Mouse (Mus musculus): ENCODE data around the gene Poglut1. TPM values are rescaled to one million over a fixed set of nuclear protein-coding genes. Genes with fewer than 3 reads are reported as not detected.

Poglut1 gene
- total RNA-seq (2022): 10 to 100 TPM; 10.7 to 12.3 (median 11.2) TPM

GRCm38 (mm10) chr16:38549479-38550396 lies at the start of gene Poglut1:
Gene Poglut1, minus strand, starts transcription at chr16:38550258.
- peak; percentile 68 for DNase-seq (ENCODE audit: low spot score)

GRCm38 (mm10) chr16:38598986-38599680 lies 49.1 kb upstream of the Poglut1 start:
- DNase-seq (ENCODE audit: low spot score): no peak

- no peak for DNase-seq (ENCODE audit: low spot score)
These were observed 46.6 kb upstream of the Poglut1 start for GRCm38 (mm10) chr16:38596651-38597050.

GRCm38 (mm10) chr16:38596099-38596498 lies 46.0 kb upstream of the Poglut1 start:
- DNase-seq (ENCODE audit: low spot score): no peak

DNA sequence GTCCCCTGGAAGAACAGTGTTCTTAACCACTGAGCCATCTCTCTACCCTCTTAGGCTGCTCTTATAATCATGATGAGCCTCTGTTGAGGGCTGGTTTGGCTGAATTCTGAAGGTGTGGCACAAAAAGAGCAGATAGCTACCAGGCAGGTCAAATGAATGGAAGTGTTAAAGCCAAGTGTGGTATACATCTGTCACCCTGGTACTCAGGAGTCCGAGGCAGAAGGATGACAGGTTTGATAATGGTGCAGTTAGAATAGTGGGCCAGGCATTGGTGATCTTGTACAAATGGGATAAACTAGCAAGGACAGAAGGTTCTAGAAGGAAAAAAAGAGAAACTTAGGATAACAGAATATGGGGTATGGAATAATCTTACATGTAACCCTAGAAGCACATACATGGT lies 44.4 kb upstream of the Poglut1 start:
- DNase-seq (ENCODE audit: low spot score): no peak

- no peak for DNase-seq (ENCODE audit: low spot score)
These were observed 42.9 kb upstream of the Poglut1 start for GRCm38 (mm10) chr16:38592946-38593345.

- DNase-seq (ENCODE audit: low spot score): peak; percentile 45
These were observed 42.1 kb upstream of the Poglut1 start for GRCm38 (mm10) chr16:38592026-38592678.

DNA sequence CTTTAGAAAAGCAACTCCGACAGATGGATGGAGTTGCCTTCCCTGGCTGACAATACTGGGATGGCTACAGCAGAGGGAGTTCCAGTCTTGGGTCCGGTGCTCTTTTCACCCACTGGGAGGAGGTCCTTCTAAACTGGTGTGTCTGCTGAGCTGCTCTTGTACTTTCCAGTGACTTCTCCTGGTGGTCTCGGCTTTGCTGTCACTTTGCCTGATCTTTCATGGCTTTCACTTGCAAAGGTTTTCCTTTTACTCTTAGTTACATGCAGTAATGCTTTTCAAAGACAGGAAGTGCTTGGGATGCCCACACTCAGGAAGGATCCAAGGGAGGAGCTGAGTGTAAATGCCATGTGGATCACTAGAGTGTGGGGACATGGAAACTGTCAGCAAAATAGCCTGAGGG lies 41.4 kb upstream of the Poglut1 start:
- no peak for DNase-seq (ENCODE audit: low spot score)

DNA sequence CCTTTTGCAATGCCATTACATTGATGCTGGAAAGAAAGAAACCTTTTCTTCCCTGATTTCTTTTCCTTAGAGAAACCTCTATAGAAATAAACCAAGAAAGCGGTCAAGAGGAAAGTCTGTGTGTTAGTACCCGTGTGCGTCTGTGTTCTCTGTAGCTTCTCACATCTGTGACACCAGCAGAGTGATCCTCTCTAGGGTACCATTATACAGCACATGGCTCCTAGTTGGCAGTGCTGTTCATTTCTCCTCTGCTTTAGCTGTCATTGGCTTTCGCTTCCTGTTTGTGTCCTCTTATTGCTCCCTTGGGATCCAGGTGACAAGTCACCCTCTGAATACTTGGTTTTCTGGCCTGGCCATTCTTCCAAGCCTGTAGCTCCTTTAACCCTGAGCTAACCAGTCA lies 37.5 kb upstream of the Poglut1 start:
- no peak for DNase-seq (ENCODE audit: low spot score)

DNA sequence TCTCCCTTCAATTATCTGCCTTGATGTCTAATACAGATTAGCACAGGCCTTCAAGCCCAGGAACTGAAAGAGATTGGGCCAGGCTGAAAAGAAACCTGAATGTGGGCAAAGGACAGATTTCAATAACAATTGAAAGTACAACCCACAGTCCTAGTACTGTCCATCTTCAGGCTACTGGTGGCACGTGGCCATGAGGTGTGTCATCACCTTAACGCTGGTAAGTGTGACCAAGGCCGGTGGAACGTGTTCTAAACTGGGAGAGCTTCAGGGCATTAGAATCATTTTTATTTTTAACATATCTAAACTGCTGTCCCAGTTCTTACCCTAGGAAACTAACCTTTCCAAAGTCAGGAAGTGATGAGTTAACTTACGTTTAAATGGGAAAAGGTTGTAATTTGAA lies 37.1 kb upstream of the Poglut1 start:
- DNase-seq (ENCODE audit: low spot score): no peak

- no peak for DNase-seq (ENCODE audit: low spot score)
These were observed 35.1 kb upstream of the Poglut1 start for GRCm38 (mm10) chr16:38585186-38585585.

GRCm38 (mm10) chr16:38584761-38585160 lies 34.7 kb upstream of the Poglut1 start:
- no peak for DNase-seq (ENCODE audit: low spot score)

DNA sequence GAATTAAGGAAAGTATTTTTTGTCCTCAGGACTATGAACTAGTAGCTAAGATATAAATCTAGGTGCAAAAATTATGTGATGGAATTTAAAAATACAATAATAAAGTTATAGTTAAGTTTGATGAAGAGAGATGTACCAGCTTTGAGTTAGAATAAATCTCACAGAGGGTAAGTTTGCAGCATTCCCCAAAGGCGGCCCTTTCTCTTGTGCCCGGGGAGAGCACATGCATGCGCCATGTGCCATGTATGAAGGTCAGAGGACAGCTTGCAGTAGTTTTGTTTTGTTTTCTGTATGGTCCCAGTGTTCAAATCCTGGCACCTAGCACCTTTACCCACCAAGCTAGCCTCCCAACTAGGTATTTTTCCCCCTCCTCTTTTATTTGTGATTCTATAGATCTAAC lies 21.4 kb upstream of the Poglut1 start:
- DNase-seq (ENCODE audit: low spot score): no peak

DNA sequence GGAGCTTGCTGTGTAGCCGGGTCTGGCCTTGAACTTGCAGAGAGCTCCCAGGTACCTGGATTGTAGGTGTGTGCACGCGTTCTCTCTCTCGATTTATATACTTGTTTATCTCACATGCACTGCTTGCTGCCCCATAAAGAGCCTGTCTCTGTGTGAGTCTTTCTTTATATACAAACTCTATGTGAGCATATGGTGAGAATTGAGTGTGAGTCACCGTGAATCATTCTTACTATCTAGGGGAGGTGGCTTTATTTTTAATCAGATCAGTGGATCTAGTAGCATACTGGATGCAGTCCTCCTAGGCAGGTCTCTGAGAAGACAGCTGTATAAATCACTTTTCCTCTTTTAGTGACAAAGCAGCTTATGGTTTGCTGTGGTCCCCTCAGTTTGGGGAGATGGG lies 18.1 kb upstream of the Poglut1 start:
- no peak for DNase-seq (ENCODE audit: low spot score)

DNA sequence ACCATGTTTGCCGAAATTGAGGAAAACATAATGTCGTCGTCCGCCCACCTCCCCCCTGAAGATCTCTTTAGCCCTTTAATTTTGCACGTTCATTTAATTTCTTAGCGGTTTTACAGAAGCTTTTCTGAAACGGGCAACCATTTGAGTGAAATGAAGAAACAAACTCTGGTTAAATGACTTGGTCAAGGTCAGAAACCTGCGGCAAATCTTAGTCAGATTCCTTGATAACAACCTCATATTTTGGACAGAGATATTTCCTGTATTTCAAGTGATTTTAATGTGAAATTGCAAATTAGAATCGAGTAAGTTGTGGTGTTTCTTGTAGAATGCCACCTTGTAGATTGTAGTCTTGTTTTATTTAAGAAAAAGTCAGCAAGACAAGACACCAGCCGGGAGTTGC lies 13.5 kb upstream of the Poglut1 start:
- DNase-seq (ENCODE audit: low spot score): no peak

- no peak for DNase-seq (ENCODE audit: low spot score)
These were observed 12.9 kb upstream of the Poglut1 start for GRCm38 (mm10) chr16:38562968-38563327.

DNA sequence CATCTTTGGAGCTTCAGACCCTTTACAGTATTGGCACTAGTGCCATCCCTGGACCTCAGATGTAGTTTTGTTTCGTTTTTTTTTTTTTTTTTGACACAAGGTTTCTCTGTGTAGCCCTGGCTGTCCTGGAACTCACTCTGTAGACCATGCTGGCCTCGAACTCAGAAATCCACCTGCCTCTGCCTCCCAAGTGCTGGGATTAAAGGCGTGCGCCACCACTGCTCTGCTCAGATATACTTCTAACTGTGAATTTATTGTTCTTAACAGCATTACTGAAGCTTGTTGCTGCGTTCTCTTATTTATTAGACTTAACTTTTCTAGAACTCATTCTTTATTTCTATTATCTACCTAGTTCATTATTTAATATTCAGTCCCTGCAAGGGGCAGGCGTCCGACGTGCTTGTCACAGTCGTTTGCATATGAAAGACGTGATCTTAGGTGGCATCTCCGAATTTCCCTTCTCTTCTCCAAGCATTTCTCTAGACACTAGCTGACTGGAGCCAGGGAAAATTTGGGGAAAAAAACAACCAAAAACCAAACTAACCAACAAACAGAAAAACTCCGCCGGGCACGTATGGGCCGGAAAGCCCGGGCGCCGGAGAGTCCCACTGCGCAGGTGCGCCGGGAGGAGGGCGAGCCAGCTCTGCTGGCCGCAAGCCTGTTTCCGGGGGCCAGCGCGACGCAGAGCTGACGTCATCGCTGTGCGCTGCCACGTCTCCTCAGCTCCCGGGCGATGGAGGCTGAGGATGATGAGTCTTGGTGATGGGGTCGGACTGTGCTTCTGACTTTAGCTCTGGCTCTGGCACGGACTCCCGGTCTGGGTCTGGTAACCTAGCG lies 12.3 kb upstream of the Poglut1 start:
- peak; percentile 94 for DNase-seq (ENCODE audit: low spot score)

DNA sequence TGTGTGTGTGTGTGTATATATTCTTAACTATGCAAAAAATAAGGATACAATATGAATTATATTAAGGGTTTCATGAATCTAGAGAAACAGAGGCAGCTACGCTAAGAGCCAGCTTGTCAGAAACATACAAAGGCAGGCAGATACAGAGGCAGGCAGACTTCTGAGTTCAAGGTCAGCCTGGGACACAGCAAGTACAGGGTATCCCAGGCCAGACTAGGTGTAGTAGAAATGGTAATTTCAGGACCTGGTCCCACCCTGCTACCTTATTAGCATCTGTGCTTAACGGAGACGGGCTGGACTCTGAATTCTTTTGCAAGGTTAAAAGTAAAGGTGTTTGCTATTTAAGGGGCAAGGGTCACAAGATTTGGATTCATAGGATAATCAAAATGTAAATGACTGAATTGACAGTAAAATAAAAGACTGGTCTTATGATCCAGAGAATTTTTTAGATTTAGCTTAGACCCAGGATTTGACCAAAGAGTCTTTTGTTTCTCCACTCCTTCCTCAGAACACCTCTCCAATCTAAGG lies 8.2 kb upstream of the Poglut1 start, which contains the start of gene Tmem39a:
Gene Tmem39a (plus strand): TSS at position 478 of the 528 bp plus-strand sequence.
- no peak for DNase-seq (ENCODE audit: low spot score)

DNA sequence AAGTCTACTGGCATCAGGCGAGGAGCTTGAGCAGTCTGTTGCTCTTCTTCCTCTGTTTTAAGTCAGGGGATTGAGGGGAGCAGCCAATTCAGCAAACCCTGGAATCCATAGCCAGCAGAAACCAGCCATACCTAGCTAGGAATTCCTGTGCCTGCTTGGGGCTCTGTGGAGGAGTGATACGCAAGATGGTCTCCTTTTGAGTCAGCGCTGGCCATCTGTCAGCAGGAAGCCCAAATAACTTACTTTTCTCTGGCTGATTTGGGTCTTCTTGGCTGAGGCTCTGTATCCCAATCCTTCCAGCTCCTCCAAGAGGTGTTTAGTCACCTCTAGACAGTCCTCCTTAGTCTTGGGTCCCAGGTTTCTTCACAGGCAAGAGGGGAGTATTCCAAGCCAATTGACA lies 5.9 kb upstream of the Poglut1 start:
- DNase-seq (ENCODE audit: low spot score): no peak

DNA sequence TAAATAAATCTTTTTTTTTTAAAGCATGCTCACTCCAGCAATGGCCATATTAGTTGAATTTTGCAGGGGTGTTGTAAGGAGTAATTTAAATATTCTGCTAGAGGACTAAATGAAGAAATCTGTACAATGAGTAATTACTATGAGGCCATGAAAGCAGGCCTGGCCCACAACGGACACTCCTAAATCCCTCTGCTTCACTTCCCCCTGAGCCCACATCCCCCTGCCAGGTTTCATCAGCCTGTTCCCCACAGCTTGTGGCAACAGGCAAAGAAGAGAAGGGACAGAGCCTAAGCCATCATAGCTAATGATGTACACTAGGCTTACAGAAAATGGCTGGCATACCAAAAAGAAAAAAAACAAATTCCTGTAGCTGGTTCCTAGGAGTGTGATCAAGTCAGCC lies 2.1 kb downstream of the Poglut1 start:
- DNase-seq (ENCODE audit: low spot score): no peak

GRCm38 (mm10) chr16:38538716-38539380 lies 11.2 kb downstream of the Poglut1 start:
- no peak for DNase-seq (ENCODE audit: low spot score)

Data from heart, adult 8-10 months (tissue).